Mouse (Mus musculus) thymus, postnatal 4 days (tissue): ENCODE data around the gene Rcan1.

Source experiments
- DNase-seq: peaks from one replicate; pipeline ENCODE4 v3.0.0; 2021

Gene Rcan1

DNA sequence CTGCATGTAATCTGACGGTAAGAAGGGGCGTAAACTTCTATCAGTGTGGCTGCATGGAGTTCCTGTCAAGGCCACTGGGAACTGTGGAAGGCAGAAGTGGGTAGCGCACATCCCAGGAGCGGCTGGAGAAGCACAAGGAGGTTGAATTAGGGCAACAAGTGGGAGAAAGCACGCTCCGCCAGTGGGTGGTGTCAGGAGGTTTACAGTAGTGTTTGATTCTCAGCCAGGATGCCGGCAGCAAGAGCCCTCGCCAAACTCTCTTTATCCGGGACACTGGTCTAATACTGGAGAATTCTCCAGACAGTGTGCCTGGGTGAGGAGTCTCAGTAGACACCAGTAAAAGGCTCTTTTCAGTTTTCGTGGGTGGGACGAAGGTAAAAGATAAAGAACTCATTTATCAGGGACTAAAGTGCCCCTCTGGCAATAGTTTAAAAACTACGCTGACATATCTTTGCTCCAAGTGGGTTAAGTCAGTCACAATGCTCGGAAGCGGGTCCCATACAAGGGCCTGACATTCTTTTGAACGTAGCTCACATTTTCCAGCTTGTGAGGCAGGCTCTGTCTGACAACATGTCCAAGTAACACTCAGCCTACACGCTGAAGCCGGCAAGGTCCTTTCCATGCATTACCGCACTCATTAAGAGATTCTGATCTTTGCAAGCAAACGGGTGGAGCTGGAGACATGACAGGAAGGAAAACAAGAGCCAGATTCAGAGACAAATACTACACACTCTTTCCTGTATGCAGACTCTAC is 42.3 kb downstream of the Rcan1 start:
- no peak for DNase-seq

DNA sequence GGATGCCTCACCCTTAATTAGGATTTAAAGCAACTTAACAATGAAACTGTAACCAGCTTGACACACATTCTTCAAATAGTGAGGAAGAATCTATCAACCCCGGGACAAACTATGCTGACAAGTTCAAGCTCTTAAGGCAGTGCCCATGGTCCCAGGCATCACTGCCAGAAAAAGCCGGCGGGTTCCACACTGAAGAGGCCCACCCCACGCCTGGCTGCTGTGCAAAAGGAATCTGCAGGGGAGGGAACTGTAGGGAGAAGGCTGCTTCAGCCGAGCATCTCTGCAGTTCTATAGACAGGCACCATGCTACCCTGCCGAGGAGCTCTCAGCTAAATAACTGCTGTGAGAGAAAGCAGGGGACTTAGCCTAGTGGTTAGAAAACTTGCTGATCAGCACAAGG is 44.0 kb downstream of the Rcan1 start:
- DNase-seq: no peak

DNA sequence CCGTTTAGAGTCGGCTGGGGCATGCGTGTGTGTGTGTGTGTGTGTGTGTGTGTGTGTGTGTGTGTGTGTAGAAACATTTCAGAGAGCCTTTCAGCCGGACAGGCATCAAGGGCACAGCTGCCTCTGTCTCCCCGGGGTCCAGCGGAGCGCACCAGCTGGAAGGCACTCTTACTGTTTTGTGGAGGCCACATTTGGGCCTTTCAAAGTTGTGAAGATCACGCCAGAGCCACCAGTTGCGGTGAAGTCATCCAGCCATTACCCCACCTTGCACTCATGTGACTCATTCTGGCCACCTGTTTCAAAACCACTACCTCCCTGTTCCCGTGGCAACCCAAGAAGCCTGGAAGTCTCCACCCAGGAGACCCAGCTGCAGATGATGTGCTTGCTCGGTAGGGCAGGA is 44.8 kb downstream of the Rcan1 start:
- no peak for DNase-seq

DNA sequence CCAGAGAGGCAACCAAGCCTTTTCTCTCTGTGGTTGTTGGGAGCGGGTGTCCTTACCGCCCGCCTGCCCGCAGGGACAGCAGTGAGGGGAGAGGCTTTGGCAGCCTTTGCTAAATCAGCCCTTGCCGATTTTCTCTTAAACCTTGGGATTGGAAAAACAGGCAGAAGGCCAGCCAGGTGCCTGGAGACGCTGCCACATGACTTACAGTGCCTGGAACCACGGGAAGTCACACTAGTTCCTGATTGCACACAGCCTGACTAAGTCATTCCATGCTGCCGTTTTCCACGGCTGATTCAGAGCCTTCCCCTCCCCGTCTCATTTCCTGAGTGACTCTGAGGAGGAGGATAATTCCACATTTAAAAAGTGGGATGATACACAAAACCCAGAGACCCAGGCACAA is 47.3 kb downstream of the Rcan1 start:
- no peak for DNase-seq

DNA sequence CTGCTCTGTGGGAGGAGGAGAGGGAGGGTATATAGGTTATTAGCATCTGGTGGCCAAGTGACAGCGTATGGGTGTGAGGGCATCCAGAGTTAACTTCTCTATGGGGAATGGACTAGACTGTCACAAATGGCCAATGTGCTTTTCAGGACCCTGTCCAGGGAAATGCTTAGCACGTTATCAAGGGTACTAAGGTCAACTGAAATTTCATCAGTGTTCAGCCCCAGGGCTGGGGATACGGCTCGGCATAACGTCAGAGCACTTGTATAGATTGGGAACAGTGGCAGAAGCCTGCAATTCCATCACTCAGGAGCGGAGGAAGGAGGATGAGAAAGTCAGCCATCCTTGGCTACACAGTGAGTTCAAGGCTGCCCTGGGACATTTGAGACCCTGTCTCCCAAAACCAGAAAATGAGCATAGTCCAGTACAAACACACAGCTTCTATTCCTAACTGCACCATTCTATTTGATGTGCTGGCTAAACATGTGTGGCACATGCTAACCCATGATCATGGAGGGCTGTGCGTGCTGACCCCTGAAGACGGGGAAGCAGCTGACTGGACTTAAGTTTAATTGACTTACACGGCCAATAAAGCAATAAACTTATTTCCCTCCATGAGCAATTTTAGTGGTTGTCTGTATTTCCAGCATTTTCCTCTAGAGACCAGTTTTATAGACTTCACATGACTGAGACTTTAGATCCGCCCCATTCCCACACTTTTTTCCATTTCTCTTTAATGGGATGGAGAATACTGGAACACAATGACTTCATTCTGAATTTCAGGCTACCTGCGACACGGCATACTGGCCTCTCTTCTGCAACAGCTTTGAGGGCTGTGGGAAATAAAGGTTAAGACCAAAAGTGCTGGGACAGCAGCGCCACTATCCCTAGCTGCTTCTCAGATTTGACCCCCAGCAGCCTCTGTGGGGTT is 48.0 kb downstream of the Rcan1 start:
- no peak for DNase-seq

DNA sequence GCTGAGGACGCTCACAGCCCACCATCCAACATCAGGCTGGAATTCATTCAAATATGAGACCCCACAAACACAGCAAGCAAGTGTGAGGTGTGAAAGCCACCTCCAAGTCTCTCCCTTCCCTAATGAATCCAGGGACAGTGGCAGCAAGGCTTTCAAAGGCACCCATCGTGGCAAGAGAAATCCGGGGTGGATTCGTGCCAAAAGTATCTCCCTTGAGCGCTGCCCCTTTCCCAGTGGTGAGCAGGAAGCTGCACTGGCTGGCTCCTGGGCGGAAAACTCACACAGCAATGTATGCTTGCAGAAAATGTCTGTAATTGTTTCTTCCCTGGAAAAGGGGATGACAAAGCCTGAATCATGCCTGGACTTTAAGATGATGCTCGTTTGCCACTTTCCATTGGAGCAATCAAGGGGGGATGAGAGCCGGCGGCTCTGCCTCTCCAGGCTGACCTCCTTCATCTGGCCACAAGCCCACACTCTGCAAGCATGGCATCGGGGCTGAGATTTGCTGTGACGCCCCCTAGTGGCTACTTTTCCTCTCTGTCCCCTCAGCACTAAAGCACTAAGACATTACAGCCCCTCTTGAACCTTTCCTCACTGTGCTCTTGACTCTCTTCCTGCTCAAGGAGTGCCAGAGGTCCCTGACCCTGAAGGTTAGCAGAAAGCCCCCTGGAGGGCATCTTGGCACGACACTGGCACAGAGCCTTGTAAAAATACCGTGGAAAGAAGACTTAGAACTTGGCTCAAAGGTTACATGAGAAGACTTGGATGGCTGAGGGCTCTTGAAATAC is 49.3 kb downstream of the Rcan1 start:
- DNase-seq: no peak

DNA sequence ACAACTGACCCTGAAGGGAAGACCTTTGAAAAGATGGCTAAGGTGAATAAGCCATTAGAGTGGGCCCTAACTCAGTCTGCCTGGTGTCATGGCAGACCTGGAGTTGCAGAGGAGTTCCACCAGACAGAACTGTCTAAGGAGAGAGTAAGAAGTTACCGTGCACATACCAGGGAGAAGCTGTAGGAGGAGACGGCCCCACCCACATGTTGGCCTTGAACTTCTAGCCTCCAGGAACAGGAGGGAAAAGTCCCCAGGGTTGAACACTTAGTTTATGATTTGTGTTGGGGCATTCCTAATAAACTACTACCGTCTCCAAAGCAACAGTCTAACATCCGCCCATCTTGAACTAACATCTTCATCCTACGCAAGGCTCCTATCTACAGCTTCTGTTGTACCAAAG is 50.0 kb downstream of the Rcan1 start:
- DNase-seq: no peak

DNA sequence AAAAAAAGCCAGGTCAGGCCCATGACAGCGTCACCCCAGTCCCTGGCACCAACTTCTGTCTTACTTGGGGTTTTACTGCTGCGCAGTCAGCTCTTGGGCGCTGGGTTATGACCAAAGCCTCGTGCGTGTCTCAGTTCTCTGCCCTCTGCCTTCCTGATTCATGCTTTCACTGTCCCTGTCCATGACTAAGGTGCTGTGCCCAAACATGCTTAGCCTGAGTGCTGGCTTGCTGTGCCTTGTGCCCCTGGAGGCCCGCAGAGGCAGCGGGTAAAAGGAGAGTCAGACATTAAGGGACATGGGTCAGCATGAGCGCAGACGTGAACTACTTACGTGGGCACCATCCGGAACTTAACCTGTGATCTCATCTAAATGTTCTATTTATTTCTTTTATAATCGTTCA is 51.6 kb downstream of the Rcan1 start:
- no peak for DNase-seq

DNA sequence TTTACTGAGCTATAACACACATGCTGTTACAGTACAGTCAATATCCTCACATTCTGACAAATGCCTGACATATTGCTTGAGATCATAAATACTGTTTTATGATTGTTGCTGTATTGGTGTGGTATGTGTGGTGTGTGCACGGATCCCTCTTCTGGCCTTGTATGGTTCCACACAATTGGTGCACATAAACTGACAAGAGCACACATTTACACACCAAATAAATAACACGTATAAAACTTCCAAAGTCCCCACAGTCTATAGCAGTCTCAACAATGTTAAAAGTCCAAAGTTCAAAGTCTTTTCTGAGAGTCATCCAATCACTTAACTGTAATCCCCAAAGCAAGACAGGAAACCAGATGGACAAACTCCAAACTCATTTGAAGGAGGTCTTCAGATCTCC is 53.4 kb downstream of the Rcan1 start:
- DNase-seq: no peak

DNA sequence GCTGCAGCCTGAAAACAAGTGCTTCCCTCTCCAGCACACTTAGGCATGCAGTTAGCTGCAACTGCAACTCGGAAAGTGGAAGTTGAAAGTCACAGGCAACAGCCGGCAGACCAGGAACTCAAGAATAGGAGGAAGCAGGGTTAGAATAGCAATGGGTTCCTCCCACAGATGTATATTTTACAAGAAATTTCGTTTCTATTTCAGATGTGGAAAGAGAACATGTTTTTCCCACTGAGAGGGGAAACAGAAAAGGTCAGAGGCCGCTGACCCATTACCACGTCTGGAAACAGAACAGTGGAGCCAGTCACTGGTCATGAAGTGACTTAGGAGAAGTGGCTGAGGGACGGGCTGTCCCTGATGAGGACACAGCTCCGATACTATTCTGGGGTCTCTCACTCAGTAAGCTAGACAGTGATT is 55.0 kb downstream of the Rcan1 start:
- DNase-seq: no peak

DNA sequence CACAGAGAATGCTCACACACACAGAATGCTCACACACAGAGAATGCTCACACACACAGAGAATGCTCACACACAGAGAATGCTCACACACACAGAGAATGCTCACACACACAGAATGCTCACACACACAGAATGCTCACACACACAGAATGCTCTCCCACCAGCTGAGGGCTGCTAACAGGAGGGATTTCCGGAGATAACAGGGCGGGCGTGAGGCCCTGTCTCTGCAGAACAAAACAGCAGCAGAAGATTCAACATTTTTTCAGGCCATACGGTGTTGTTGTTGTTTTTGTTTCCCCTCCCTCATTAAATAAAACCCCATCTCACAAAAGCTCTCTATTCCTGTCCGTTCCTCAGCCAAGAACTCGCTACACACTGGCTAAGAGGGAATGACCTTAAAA is 55.6 kb downstream of the Rcan1 start:
- peak; percentile 41 for DNase-seq

DNA sequence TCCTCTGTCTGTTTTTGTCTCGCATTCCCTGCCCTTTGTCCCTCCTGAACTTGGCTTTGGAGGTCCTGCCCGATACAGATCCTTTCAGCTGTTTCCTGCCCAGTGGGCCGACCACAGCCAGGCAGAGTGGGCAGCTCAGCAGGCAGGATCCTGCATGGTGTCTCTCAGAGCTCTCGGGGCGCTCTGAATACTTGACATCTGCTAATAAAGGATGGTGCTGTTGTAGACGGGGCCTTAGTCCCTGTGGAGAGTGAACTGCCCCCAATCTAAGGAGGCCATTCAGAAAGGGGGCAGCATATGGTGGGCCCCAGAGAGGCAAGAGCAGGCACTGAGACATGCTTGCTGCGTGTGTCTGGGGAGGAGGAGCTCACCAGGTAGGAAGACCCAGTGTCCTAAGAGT is 57.8 kb downstream of the Rcan1 start:
- no peak for DNase-seq

DNA sequence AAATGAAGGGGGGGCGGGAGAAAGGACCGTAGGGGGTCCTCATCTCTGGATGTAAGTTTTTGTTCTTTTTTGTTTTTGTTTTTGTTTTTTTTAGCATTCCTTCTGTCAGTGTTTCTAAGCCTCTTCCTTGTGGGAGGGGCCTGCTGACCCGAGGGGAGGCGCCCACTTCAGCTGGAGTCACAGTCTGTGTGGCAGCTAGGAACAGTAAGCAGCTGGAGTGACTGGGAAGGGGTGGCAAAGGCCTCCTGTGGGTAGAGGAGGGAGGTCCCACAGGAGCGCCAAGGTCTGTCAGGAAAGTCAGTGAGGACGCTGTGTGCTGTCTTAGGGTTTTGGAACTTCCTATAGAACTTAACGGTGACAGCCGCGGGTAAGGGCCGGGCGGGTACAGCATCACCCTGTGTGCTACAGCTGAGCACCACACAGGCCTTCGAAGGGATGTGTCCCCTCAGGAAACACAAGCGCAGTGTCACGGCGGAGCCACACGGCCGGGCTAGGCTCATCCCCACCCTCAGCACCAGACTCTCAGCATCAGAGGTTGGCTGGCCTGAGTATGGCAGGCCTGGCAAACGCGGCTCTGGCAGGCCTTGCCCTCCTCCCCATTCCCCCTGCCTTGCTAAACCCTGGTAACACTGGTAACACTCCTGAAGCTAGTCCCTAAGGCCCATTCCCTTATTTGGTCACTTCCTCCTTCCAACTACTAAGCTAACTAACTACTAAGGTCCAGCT is 58.5 kb downstream of the Rcan1 start:
- no peak for DNase-seq

DNA sequence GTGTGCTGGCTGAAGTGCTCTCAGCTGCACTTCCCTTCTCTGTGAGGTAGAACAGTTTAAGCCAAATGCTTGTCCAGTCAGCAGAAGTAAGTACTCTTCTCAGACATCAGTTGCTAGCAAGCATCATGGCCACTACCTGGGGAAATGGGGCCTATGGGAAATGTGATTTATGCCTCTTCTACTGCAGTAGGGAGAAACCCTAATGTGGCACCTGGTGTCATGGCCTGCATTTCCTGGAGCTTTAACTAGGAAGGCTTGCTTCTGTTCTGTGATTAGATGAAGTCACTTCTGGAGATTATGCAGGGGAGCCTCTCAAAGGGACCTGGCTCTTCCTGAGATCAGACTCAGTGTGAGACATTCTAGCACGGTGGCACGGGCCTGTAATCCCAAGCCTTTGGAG is 60.3 kb downstream of the Rcan1 start:
- DNase-seq: no peak

DNA sequence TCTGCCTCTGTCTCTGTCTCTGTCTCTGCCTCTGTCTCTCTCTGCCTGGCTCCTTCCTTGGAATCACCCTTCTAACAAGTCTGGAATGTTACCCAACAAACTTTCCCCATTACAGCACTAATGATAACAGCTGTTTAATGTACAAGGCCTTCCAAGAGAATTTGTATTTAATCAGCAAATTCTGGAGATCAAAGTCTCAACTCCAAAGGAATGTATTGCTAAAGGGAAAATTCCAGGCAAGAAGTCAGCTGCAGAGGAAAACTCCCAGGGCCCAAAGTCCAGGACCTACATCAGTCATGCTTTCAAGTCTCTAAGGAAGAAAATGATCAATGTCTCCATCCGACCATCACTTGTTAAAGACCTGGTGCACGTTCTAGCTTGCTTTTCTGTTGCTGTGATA is 62.8 kb downstream of the Rcan1 start:
- no peak for DNase-seq

DNA sequence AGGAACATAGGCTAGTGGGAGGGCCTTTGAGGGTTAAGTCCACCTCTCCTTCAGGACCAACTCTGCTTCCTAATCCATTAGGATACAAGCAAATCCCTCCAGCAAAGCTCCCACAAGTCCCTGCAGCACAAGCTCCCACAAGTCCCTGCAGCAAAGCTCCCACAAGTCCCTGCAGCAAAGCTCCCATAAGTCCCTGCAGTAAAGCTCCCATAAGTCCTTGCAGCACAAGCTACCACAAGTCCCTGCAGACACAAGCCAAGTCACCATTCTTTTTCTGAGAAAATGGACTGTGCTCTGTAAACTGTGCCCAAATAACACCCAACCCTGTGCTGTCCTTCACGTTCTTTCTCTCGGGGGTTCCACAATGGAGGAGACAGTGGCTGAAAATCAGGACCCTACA is 66.5 kb downstream of the Rcan1 start:
- DNase-seq: no peak

DNA sequence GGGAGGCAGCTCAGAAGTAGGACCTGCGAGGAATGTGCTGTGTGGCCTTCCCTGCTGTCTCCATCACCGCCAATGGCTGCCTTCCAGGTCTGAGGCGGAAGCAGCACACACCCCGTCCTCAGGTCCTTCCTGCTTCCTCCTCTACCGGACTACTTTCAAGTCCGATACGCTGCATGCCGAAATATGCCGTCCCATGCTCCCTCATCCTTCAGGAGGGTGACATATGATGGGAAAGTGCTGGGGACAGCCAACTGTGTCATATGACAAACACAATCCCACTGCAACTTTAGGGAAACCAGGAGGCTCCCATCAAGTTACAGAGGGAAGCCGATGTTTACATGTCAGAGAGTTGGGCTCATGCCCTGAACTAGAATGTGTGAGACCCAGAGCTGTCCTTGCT is 67.6 kb downstream of the Rcan1 start:
- no peak for DNase-seq

DNA sequence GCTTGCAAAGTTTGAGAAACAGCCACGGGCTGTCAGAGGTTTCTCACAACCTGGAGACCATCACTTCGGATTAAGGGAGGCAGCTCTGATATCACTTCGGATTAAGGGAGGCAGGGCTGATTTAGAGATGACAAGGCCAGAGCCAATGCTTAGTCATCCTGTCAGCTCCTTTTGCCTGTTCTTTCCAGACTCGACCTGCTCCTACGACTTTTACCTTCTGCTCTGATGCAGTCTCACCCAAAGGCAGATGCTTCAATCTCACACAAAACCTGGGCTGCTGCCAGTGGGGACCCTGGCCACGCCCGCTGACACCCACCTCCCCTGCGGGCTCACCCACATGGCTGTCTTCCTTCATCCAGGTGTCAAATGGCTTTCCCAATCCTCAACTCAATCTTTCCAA is 68.5 kb downstream of the Rcan1 start:
- DNase-seq: no peak

DNA sequence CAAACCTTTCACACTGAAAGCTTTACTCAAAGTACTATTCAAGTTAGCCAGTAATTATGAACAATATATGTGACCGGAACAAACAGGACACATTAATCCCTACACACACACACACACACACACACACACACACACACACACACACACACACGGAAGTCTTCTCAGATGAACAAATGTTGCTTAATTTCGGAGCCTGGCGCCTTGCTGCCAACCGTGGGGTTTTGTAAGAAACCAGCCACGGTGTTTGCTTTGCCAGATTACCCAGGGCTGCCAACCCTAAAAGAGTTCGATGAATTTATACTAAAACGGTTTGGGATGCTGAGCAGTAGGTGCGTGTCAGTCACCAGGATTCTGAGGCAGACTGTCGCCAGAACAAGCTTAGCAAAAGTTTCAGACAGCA is 69.5 kb downstream of the Rcan1 start:
- no peak for DNase-seq

DNA sequence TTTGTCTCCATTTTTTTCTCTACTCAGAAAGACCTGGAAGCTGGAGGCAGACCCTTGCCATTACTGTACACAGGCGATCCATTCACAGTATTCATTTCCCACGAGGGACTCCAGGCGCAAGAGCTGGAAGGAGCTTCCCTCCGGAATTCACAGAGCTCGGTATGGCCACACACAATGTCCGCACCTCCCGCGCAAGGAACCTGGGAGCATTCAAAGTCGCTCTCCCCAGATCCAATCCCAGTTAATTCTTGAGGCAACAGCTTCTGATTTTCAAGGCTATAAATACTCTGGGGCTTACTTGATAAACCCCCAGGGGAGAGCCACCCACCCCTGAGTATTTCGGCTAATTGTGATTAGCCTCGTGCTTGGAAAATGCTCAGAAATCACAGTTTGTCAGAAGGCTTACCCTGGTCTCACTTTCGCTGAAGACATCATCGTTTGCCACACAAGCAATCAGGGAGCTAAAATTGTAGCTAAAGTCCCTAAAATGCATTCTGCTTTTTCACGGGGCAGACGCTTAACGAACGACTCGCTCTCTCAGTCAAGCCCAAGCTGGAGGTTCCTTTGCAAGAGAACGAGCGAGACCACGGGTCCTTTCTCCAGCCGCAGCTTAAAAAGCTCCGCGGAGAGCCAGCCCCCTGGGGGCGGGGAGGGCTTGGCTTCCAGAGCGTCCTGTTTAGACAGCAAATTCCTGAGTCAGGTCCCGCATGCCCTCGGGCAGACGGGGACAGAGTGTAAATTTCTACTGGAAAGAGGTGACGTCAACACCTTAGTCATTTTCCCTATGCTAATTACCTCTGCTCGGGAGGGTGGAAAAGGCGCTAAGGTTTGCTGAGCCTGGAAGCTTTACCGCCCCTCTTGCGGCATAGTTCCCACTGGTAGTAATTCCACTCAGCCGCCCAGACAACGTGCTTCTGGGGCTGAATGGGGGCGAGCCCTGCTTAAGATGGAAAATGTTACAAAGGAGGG is 70.9 kb downstream of the Rcan1 start:
- DNase-seq: peak; percentile 41

DNA sequence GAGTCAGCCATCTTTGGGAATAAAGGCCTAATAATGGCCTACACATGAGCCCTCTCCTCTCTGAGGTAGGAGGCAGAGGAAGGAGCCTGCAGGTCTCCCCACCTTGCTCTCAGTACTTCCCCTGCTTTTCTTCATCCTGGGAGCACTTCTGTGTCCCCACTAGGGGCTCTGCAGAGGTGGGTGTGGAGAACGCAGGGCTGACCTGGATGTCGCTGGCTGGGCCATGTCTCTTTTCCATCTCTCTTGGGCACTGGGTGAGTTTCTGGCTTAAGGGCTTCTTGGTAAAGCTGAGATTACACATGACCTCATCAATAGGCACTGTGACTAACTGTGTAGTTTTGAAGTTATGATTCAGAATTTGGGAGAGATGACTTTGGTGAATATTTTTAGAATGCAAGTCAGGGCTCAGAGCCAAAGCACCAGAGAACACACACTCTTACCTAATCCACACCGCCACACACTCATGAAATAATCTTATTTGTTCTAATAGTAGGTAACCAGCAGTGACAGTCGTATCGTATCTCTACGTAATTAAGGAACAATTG is 72.0 kb downstream of the Rcan1 start:
- no peak for DNase-seq
